12 mouse cellular contexts compared by ENCODE assay signal in the genomic region with DNA sequence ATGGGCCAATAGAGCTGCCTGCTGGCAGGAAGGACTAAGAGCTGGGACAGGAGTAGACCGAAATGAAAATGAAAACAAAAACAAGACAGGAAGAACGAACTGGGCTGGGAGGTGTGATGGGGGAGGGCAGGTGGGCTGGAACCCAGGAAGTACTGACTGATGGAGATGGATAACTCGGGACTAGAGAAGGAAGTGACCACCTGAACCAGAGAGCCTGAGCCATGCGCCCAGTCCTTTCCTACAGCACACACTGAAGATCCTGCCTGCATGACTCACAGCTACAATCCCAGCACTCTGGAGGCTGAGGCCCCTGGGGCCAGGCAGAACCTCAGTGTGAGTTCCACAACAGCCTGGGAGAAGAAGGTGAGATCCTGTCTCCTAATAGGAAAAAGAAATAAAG. TPM values are rescaled to one million over a fixed set of nuclear protein-coding genes. Genes with fewer than 3 reads are reported as not detected.
DNase-seq lines count a peak whose midpoint lies in the region; ATAC-seq and TF ChIP-seq lines count a peak whose summit lies in the region.
"Had no signal": no experiment of that assay in that cellular context is flagged by ENCODE, and none has a peak within 500 bp of the region (broad histone marks: within the 10 kb centered on the region; RNA-seq: fewer than 3 reads in every experiment).

No protein-coding gene starts in this region.

- DNase-seq in heart, adult 18-20 months = peak; percentile 15 to 22
- no peak for DNase-seq in heart, postnatal 10 days
- no peak for DNase-seq in liver, embryonic 13.5 days
- no peak for DNase-seq in liver
- no peak for DNase-seq in CH12.LX (ENCODE audit: extremely low read depth)
- DNase-seq in cerebellum, adult 8-10 months = no peak
- DNase-seq in spleen, postnatal 36 days (ENCODE audit: low spot score in 2 of 2) = no peak
- DNase-seq: cerebellum, postnatal 14 days; lung, embryonic 14.5 days had no signal

- in situ Hi-C loops in CH12.LX (cut with MboI; ENCODE audit: low pct_ligation_motif_present, low pct_unique_long_range_greater_than_20kb, low sequenced_read_pairs) = no loop called here

- no peak for TF ChIP-seq EP300 in CH12.LX (IDR thresholded peaks at IDR 0.05; ENCODE audit: low read length)

- H3K79me2 ChIP-seq in CH12.LX (replicated peaks; ENCODE audit: control insufficient read depth, extremely low read depth, insufficient read depth, poor library complexity, severe bottlenecking) = peaks cover 48% of the 10 kb centered on the region

- TF ChIP-seq RAD21 in CH12.LX (IDR thresholded peaks at IDR 0.05; ENCODE audit: low read depth, low read length) = no peak

- H3K36me3 ChIP-seq in liver, embryonic 13.5 days = peaks cover 4% of the 10 kb centered on the region; the same call in 1 of the 2 replicates
- H3K36me3 ChIP-seq in CH12.LX (replicated peaks in 1 of 2; ENCODE audit: control insufficient read depth in 1 of 2, insufficient read depth in 1 of 2, low read length in 1 of 2) = peaks cover 11 to 43% of the 10 kb centered on the region in 2 experiments

- H3K4me3 ChIP-seq in liver, embryonic 13.5 days (replicated peaks) = no peak overlapping the region
- no peak overlapping the region for H3K4me3 ChIP-seq in CH12.LX (replicated peaks in 1 of 3; ENCODE audit: low read depth in 2 of 3, low read length in 2 of 3, poor library complexity in 1 of 3)
- H3K4me3 ChIP-seq: embryonic facial prominence, embryonic 15.5 days; hindbrain, embryonic 12.5 days had no signal

- H3K4me2 ChIP-seq in liver, embryonic 13.5 days = 0 out of 2 replicates have a peak overlapping the region, but pooled peaks have one; percentile 6
- no peak overlapping the region for H3K4me2 ChIP-seq in CH12.LX (ENCODE audit: insufficient read depth, low read depth, poor library complexity, severe bottlenecking)
- H3K4me2 ChIP-seq: embryonic facial prominence, embryonic 15.5 days; hindbrain, embryonic 12.5 days; lung, embryonic 14.5 days had no signal

- TF ChIP-seq CTCF in CH12.LX (conservative IDR thresholded peaks at IDR 0.05 in 1 of 2, IDR thresholded peaks at IDR 0.05 in 1 of 2; ENCODE audit: low read depth in 2 of 2, low read length in 2 of 2) = no peak

- TF ChIP-seq POLR2A in CH12.LX (IDR thresholded peaks at IDR 0.05; ENCODE audit: low read depth, low read length) = no peak

- H3K9ac ChIP-seq in liver, embryonic 13.5 days = no peak overlapping the region
- H3K9ac ChIP-seq in CH12.LX (ENCODE audit: insufficient read depth, low read depth) = peak overlapping the region; percentile 91; the same call in 1 of the 2 replicates
- H3K9ac ChIP-seq: embryonic facial prominence, embryonic 15.5 days; hindbrain, embryonic 12.5 days; lung, embryonic 14.5 days had no signal

- no peaks in the 10 kb centered on the region for H3K9me3 ChIP-seq in liver, embryonic 13.5 days (replicated peaks)
- H3K9me3 ChIP-seq in CH12.LX (replicated peaks; ENCODE audit: low read length) = no peaks in the 10 kb centered on the region
- H3K9me3 ChIP-seq: embryonic facial prominence, embryonic 15.5 days; hindbrain, embryonic 12.5 days had no signal

- 64% methylated on average over 4 of the region's 4 CpGs for WGBS in liver, embryonic 13.5 days (ENCODE audit: insufficient replicate concordance)

- intact Hi-C loops in heart, postnatal 10 days (cut with DNase I) = no loop called here

- H3K27ac ChIP-seq in liver, embryonic 13.5 days = no peak overlapping the region
- H3K27ac ChIP-seq in CH12.LX (ENCODE audit: insufficient read depth, low read depth) = no peak overlapping the region
- H3K27ac ChIP-seq: embryonic facial prominence, embryonic 15.5 days; hindbrain, embryonic 12.5 days had no signal

- ATAC-seq in liver, embryonic 13.5 days (ENCODE audit: low read depth) = no peak
- peak; percentile 36 for ATAC-seq in inflammation-experienced regulatory T-cells, adult 6 months

- peaks cover 34% of the 10 kb centered on the region for H3K4me1 ChIP-seq in liver, embryonic 13.5 days (replicated peaks)
- H3K4me1 ChIP-seq in CH12.LX (ENCODE audit: control insufficient read depth in 1 of 2, insufficient read depth in 2 of 2) = peaks cover 4 to 11% of the 10 kb centered on the region in 2 experiments

- dilution Hi-C loops in CH12.LX (cut with MboI; ENCODE audit: extremely low pct_ligation_motif_present, extremely low pct_unique_long_range_greater_than_20kb, low sequenced_read_pairs) = no loop called here

- no peaks in the 10 kb centered on the region for H3K27me3 ChIP-seq in liver, embryonic 13.5 days
- no peaks in the 10 kb centered on the region for H3K27me3 ChIP-seq in CH12.LX (replicated peaks)
- H3K27me3 ChIP-seq: embryonic facial prominence, embryonic 15.5 days; hindbrain, embryonic 12.5 days had no signal

TF ChIP-seq in CH12.LX, 34 proteins besides CTCF, POLR2A, EP300 and RAD21:
- no peak for TF ChIP-seq ZKSCAN1 (IDR thresholded peaks at IDR 0.05; ENCODE audit: borderline replicate concordance, low read depth, low read length)
- TF ChIP-seq MAZ (IDR thresholded peaks at IDR 0.05; ENCODE audit: low read depth, low read length) = no peak
- no peak for TF ChIP-seq IRF4 (IDR thresholded peaks at IDR 0.05; ENCODE audit: low read depth, low read length)
- TF ChIP-seq MEF2A (IDR thresholded peaks at IDR 0.05; ENCODE audit: borderline replicate concordance, low read depth, low read length) = no peak
- TF ChIP-seq KAT2A (IDR thresholded peaks at IDR 0.05; ENCODE audit: insufficient replicate concordance, low read length) = no peak
- TF ChIP-seq USF1 (IDR thresholded peaks at IDR 0.05; ENCODE audit: low read depth, low read length) = no peak
- TF ChIP-seq MAFK (IDR thresholded peaks at IDR 0.05; ENCODE audit: insufficient replicate concordance, low read length) = no peak
- no peak for TF ChIP-seq ELF1 (IDR thresholded peaks at IDR 0.05; ENCODE audit: low read depth, low read length)
- no peak for TF ChIP-seq ZMIZ1 (IDR thresholded peaks at IDR 0.05; ENCODE audit: low read depth, low read length)
- no peak for TF ChIP-seq SMC3 (IDR thresholded peaks at IDR 0.05; ENCODE audit: low read depth, low read length)
- TF ChIP-seq UBTF (IDR thresholded peaks at IDR 0.05; ENCODE audit: low read depth, low read length) = no peak
- TF ChIP-seq NELFE (IDR thresholded peaks at IDR 0.05; ENCODE audit: low read depth, low read length) = no peak

RNA-seq across cellular contexts. Expression of gene Dcaf5, which starts 3.1 kb away (rescaled TPM):
- total RNA-seq in heart, adult 18-20 months (2021) = 10 to 100 TPM; 31.6 to 43.3 TPM
- 10 to 100 TPM; 34.0 to 42.4 TPM for total RNA-seq in heart, postnatal 10 days (2021)
- 2.5 and 2.6 TPM in 2 replicates for polyA plus RNA-seq in liver, embryonic 13.5 days (2015; fragmentation: Nextera tagmentation; extraction: Ambion mirVana)
- total RNA-seq in CH12.LX (2012; rRNA removed) (11.0 and 13.0 TPM in 2 replicates), CH12.LX (2014; rRNA removed) (8.2 and 9.2 TPM in 2 replicates)
- 13.2 and 15.2 TPM in 2 replicates for polyA plus RNA-seq in CH12.LX (2012; ENCODE audit: insufficient read length, low read depth)
- 10 to 100 TPM; 15.3 to 18.7 (median 16.5) TPM for polyA plus RNA-seq in inflammation-experienced regulatory T-cells, adult 6 months (2017; shearing (Covaris generic))

RNA-seq across cellular contexts. Expression of gene Exd2, which starts 29.6 kb away (rescaled TPM):
- total RNA-seq in heart, adult 18-20 months (2021) = 10 to 100 TPM; 16.5 to 17.9 TPM
- total RNA-seq in heart, postnatal 10 days (2021) = 10 to 100 TPM; 12.8 to 13.3 TPM
- 6.6 and 7.4 TPM in 2 replicates for polyA plus RNA-seq in liver, embryonic 13.5 days (2015; fragmentation: Nextera tagmentation; extraction: Ambion mirVana)
- total RNA-seq in CH12.LX (2012; rRNA removed) (10.6 and 15.0 TPM in 2 replicates), CH12.LX (2014; rRNA removed) (11.3 and 12.8 TPM in 2 replicates)
- 8.8 and 11.2 TPM in 2 replicates for polyA plus RNA-seq in CH12.LX (2012; ENCODE audit: insufficient read length, low read depth)
- polyA plus RNA-seq in inflammation-experienced regulatory T-cells, adult 6 months (2017; shearing (Covaris generic)) = 10 to 100 TPM; 17.8 to 30.0 (median 25.9) TPM

Comparison
In these comparisons a context has a peak if more than half of its experiments do, and no peak if none do; other contexts are left out.
1. DNase-seq: peak in heart, adult 18-20 months (2 of 2); none in heart, postnatal 10 days (0 of 2), liver, embryonic 13.5 days (single experiment), liver (single experiment), CH12.LX (single experiment), cerebellum, adult 8-10 months (single experiment) and spleen, postnatal 36 days (0 of 2).